Mouse (Mus musculus) cerebellum, adult 2 months (tissue): ENCODE results near the gene Rbms2.

Experiments used
- CTCF ChIP-seq: fragments of 200-500 bp; IDR thresholded peaks from 2 replicates; pipeline ENCODE4 v1.5.1; 2011; ENCODE audit warnings: low read depth, mild to moderate bottlenecking, control low read depth, low read length, moderate library complexity, borderline replicate concordance; ENCODE audit not compliant: insufficient read depth
- POLR2A ChIP-seq: fragments of 200-500 bp; IDR thresholded peaks from 2 replicates; pipeline ENCODE4 v1.6.1; 2011; ENCODE audit warnings: low read length, control low read depth, borderline replicate concordance; ENCODE audit not compliant: insufficient read depth

DNA sequence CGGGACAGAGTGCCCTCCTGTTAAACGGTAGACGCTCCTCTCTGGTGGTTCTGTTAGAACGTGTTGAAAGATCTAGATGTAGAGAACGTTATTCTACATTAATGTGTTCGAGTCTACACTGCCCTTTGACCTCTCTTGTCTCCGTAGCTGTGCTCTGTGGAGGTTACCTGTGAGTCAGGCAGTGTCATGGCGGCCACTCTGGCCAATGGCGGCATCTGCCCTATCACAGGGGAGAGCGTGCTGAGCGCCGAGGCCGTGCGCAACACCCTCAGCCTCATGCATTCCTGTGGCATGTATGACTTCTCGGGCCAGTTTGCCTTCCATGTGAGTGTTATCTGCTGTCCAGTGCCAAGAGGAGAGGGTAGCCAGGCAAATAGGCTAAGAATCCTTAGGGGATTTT lies 24.8 kb upstream of the Rbms2 start:
- TF ChIP-seq CTCF (no peak), POLR2A (no peak)
